Mouse (Mus musculus): ENCODE results near the gene Kif13a. TPM values are rescaled to one million over a fixed set of nuclear protein-coding genes. Genes with fewer than 3 reads are reported as not detected.

The Kif13a gene
- polyA plus RNA-seq, 1 experiment, result 10.7 TPM

GRCm38 (mm10) chr13:46919797-46920196 lies 9.9 kb downstream of the Kif13a start:
- TF ChIP-seq CTCF (IDR thresholded peaks at IDR 0.05; ENCODE audit: control insufficient read depth, insufficient read depth, low read length), result no peak
- H3K4me1 ChIP-seq (ENCODE audit: control insufficient read depth, insufficient read depth, low read length), result no peaks in the 10 kb centered on the region
- no peak overlapping the region for H3K4me3 ChIP-seq (replicated peaks; ENCODE audit: control insufficient read depth, low read depth, low read length)
- 53% methylated on average over 2 of the region's 2 CpGs for WGBS
- no peak overlapping the region for H3K27ac ChIP-seq (ENCODE audit: control insufficient read depth, insufficient read depth, low read depth, low read length, poor library complexity)

- WGBS, result 92% methylated on average over 5 of the region's 5 CpGs
- TF ChIP-seq POLR2A (IDR thresholded peaks at IDR 0.05; ENCODE audit: borderline replicate concordance, control insufficient read depth, low read depth, low read length) (no peak), CTCF (IDR thresholded peaks at IDR 0.05; ENCODE audit: control insufficient read depth, insufficient read depth, low read length) (no peak)
- H3K4me1 ChIP-seq (ENCODE audit: control insufficient read depth, insufficient read depth, low read length), result no peaks in the 10 kb centered on the region; the same call in 1 of the 2 replicates
- H3K4me3 ChIP-seq (replicated peaks; ENCODE audit: control insufficient read depth, low read depth, low read length), result no peak overlapping the region
- no peak overlapping the region for H3K27ac ChIP-seq (ENCODE audit: control insufficient read depth, insufficient read depth, low read depth, low read length, poor library complexity)
These were observed 11.2 kb downstream of the Kif13a start for GRCm38 (mm10) chr13:46918509-46918908.

GRCm38 (mm10) chr13:46911960-46912359 lies 17.7 kb downstream of the Kif13a start:
- WGBS, result 90% methylated on average over 6 of the region's 6 CpGs
- Histone ChIP-seq H3K4me3 (replicated peaks; ENCODE audit: control insufficient read depth, low read depth, low read length) (no peak overlapping the region), H3K27ac (ENCODE audit: control insufficient read depth, insufficient read depth, low read depth, low read length, poor library complexity) (no peak overlapping the region), H3K4me1 (ENCODE audit: control insufficient read depth, insufficient read depth, low read length) (no peaks in the 10 kb centered on the region; the same call in 1 of the 2 replicates)
- TF ChIP-seq POLR2A (IDR thresholded peaks at IDR 0.05; ENCODE audit: borderline replicate concordance, control insufficient read depth, low read depth, low read length) (no peak), CTCF (IDR thresholded peaks at IDR 0.05; ENCODE audit: control insufficient read depth, insufficient read depth, low read length) (no peak)

GRCm38 (mm10) chr13:46911018-46911419 lies 18.6 kb downstream of the Kif13a start:
- Histone ChIP-seq H3K27ac (ENCODE audit: control insufficient read depth, insufficient read depth, low read depth, low read length, poor library complexity) (no peak overlapping the region), H3K4me1 (ENCODE audit: control insufficient read depth, insufficient read depth, low read length) (peaks cover 2% of the 10 kb centered on the region), H3K4me3 (replicated peaks; ENCODE audit: control insufficient read depth, low read depth, low read length) (no peak overlapping the region)
- TF ChIP-seq CTCF (IDR thresholded peaks at IDR 0.05; ENCODE audit: control insufficient read depth, insufficient read depth, low read length), result no peak
- TF ChIP-seq POLR2A (IDR thresholded peaks at IDR 0.05; ENCODE audit: borderline replicate concordance, control insufficient read depth, low read depth, low read length), result no peak
- 91% methylated on average over 11 of the region's 11 CpGs for WGBS

- Histone ChIP-seq H3K4me3 (replicated peaks; ENCODE audit: control insufficient read depth, low read depth, low read length) (no peak overlapping the region), H3K4me1 (ENCODE audit: control insufficient read depth, insufficient read depth, low read length) (peaks cover 2% of the 10 kb centered on the region), H3K27ac (ENCODE audit: control insufficient read depth, insufficient read depth, low read depth, low read length, poor library complexity) (no peak overlapping the region)
- 73% methylated on average over 3 of the region's 3 CpGs for WGBS
- TF ChIP-seq CTCF (IDR thresholded peaks at IDR 0.05; ENCODE audit: control insufficient read depth, insufficient read depth, low read length), result no peak
- TF ChIP-seq POLR2A (IDR thresholded peaks at IDR 0.05; ENCODE audit: borderline replicate concordance, control insufficient read depth, low read depth, low read length), result no peak
These were observed 19.7 kb downstream of the Kif13a start for GRCm38 (mm10) chr13:46909946-46910345.

- no peak for TF ChIP-seq POLR2A (IDR thresholded peaks at IDR 0.05; ENCODE audit: borderline replicate concordance, control insufficient read depth, low read depth, low read length)
- TF ChIP-seq CTCF (IDR thresholded peaks at IDR 0.05; ENCODE audit: control insufficient read depth, insufficient read depth, low read length), result no peak
- WGBS, result 78% methylated on average over 12 of the region's 12 CpGs
- H3K4me3 ChIP-seq (replicated peaks; ENCODE audit: control insufficient read depth, low read depth, low read length), result no peak overlapping the region
- H3K27ac ChIP-seq (ENCODE audit: control insufficient read depth, insufficient read depth, low read depth, low read length, poor library complexity), result no peak overlapping the region
- peaks cover 5% of the 10 kb centered on the region for H3K4me1 ChIP-seq (ENCODE audit: control insufficient read depth, insufficient read depth, low read length)
These were observed 20.6 kb downstream of the Kif13a start for GRCm38 (mm10) chr13:46909005-46909565.

- no peak overlapping the region for H3K27ac ChIP-seq (ENCODE audit: control insufficient read depth, insufficient read depth, low read depth, low read length, poor library complexity)
- peaks cover 5% of the 10 kb centered on the region for H3K4me1 ChIP-seq (ENCODE audit: control insufficient read depth, insufficient read depth, low read length)
- no peak overlapping the region for H3K4me3 ChIP-seq (replicated peaks; ENCODE audit: control insufficient read depth, low read depth, low read length)
- 67% methylated on average over 2 of the region's 2 CpGs for WGBS
- no peak for TF ChIP-seq POLR2A (IDR thresholded peaks at IDR 0.05; ENCODE audit: borderline replicate concordance, control insufficient read depth, low read depth, low read length)
- TF ChIP-seq CTCF (IDR thresholded peaks at IDR 0.05; ENCODE audit: control insufficient read depth, insufficient read depth, low read length), result no peak
These were observed 21.3 kb downstream of the Kif13a start for GRCm38 (mm10) chr13:46908387-46908786.

- H3K4me1 ChIP-seq (ENCODE audit: control insufficient read depth, insufficient read depth, low read length), result peaks cover 5% of the 10 kb centered on the region
- no peak overlapping the region for H3K27ac ChIP-seq (ENCODE audit: control insufficient read depth, insufficient read depth, low read depth, low read length, poor library complexity)
- no peak overlapping the region for H3K4me3 ChIP-seq (replicated peaks; ENCODE audit: control insufficient read depth, low read depth, low read length)
- 88% methylated on average over 10 of the region's 10 CpGs for WGBS
- TF ChIP-seq CTCF (IDR thresholded peaks at IDR 0.05; ENCODE audit: control insufficient read depth, insufficient read depth, low read length), result no peak
- no peak for TF ChIP-seq POLR2A (IDR thresholded peaks at IDR 0.05; ENCODE audit: borderline replicate concordance, control insufficient read depth, low read depth, low read length)
These were observed 21.8 kb downstream of the Kif13a start for GRCm38 (mm10) chr13:46907861-46908260.

- Histone ChIP-seq H3K4me3 (replicated peaks; ENCODE audit: control insufficient read depth, low read depth, low read length) (no peak overlapping the region), H3K4me1 (ENCODE audit: control insufficient read depth, insufficient read depth, low read length) (peaks cover 5% of the 10 kb centered on the region), H3K27ac (ENCODE audit: control insufficient read depth, insufficient read depth, low read depth, low read length, poor library complexity) (no peak overlapping the region)
- WGBS, result 74% methylated on average over 4 of the region's 4 CpGs
- TF ChIP-seq CTCF (IDR thresholded peaks at IDR 0.05; ENCODE audit: control insufficient read depth, insufficient read depth, low read length) (no peak), POLR2A (IDR thresholded peaks at IDR 0.05; ENCODE audit: borderline replicate concordance, control insufficient read depth, low read depth, low read length) (no peak)
These were observed 22.6 kb downstream of the Kif13a start for GRCm38 (mm10) chr13:46907115-46907514.

Measured in bone marrow, adult 2 months (tissue).